Mouse (Mus musculus) embryonic fibroblast, embryonic 13.5 days (primary cell): ENCODE measurements at regions not wholly inside any gene's neighbourhood (a gene's known extent, or its start where the extent isn't known, plus 50 kb on each side); places are given as distances from the start of the nearest gene placed in this dataset.

ENCODE experiments used
- CTCF ChIP-seq: IDR thresholded peaks from 2 replicates; pipeline ENCODE4 v1.5.1; 2011; ENCODE audit warnings: mild to moderate bottlenecking, control low read depth, low read length, moderate library complexity, borderline replicate concordance; ENCODE audit not compliant: insufficient read depth
- POLR2A ChIP-seq: IDR thresholded peaks from 2 replicates; pipeline ENCODE4 v1.6.1; 2011; ENCODE audit warnings: low read depth, mild to moderate bottlenecking, control low read depth, low read length, moderate library complexity

DNA sequence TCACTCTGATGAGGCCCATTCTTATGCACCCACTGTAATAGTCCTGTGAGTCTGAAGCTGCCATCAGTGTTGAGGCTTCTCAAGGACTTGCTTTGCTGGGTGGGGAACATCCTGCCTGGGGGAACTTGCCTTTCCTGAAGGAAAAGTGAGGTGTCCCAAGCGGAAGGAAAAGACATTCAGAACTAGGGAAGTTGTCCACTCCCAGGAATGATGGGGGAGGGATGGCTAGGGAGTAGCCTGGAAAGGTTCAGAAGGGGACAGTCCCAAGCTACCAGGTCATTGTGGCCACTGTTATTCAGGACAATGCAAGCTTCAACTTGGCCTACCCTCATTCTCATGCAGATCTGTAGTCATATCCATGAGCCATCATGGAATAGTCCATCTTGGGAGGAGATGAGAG is 102.7 kb upstream of the Foxa2 start:
- TF ChIP-seq CTCF (no peak), POLR2A (no peak)
